Comparison of ENCODE assay signal across 1 mouse cellular context in the genomic region with DNA sequence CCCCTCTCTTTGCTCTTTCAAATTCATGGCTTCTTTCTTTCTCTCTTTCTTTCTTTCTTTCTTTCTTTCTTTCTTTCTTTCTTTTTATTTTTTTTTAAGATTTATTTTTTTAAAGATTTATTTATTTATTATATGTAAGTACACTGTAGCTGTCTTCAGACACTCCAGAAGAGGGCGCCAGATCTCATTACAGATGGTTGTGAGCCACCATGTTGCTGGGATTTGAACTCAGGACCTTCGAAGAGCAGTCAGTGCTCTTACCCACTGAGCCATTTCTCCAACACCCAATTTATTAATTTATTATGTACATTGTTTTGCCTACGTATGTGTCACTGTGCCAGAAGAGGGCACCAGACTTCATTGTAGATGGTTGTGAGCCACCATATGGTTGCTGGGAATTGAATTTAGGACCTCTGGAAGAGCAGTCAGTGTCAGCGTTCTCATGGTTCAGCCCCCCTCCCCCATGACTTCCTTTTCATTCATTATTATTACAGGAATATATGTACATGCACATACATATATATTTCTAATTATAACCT. TPM values are rescaled to one million over a fixed set of nuclear protein-coding genes. Genes with fewer than 3 reads are reported as not detected.
"Had no signal": no experiment of that assay in that cellular context is flagged by ENCODE, and none has a peak within 500 bp of the region (broad histone marks: within the 10 kb centered on the region; RNA-seq: fewer than 3 reads in every experiment).

No protein-coding gene starts in this region.

RNA-seq across cellular contexts. Expression of a gene that starts 1.9 kb away (rescaled TPM):
- total RNA-seq: monocyte, adult 5-6 weeks had no signal
